Mouse (Mus musculus) splenic B cell, adult 2 months (primary cell): ENCODE results near the gene Ipo4.
A peak's percentile ranks its signal among the peaks of the same experiment; 100 is the strongest.

ENCODE experiments used
- DNase-seq: peaks from one replicate; pipeline ENCODE4 v3.0.0-alpha.2; 2011; ENCODE audit warnings: low read depth, low spot score
- H3K27me3 ChIP-seq: 2 replicates; pipeline ENCODE4 v1.6.1; 2012; ENCODE audit warnings: mild to moderate bottlenecking, low read length, moderate library complexity, mixed read lengths; ENCODE audit not compliant: control insufficient read depth, poor library complexity, insufficient read depth, severe bottlenecking
- H3K36me3 ChIP-seq: 2 replicates; pipeline ENCODE4 v1.6.1; 2012; ENCODE audit warnings: mild to moderate bottlenecking, low read length, moderate library complexity, mixed read lengths; ENCODE audit not compliant: control insufficient read depth, poor library complexity, insufficient read depth, severe bottlenecking

Ipo4 gene

DNA sequence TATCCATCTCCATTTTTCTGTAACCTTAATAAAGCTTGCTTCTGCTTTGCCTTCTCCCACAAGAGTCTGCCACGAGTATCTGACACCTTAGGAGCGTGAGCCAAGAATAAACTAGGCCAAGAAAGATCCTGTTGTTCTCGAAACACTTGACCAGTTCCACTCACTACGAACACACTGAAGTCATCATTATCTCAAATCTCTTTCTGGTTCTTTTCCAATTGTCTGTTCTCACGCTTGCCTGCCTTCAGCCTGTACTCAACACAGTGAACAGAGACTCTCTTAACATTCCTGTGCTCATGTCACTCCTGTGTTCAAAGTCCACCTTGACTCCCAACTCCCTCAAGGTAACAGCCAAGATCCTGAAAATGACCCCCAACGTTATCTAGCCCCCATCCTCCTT, 22.4 kb downstream of the Ipo4 start:
- peaks cover 4% of the 10 kb centered on the region; the same call in 1 of the 2 replicates for H3K36me3 ChIP-seq
- no peaks in the 10 kb centered on the region for H3K27me3 ChIP-seq
- DNase-seq: no peak

DNA sequence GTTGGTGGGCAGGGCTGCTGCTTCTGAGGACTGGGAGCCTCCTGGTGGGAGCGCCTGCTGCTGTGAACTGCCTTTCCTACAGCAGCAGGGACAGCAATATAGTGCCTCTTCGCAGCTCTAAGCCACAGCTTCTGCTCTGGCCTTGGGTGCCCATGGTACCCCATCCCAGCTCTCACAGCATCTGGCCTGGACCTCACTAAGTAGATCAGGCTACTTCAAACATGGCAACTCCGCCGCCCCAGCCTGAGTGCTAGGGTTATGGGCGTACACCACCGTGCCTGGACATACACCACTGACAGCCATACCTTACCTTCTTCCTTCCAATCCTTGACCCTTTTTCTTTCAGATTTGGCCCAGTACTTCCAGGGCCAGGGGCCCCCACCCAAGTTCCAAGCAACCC, 27.4 kb downstream of the Ipo4 start:
- DNase-seq: no peak
- Histone ChIP-seq H3K27me3 (no peaks in the 10 kb centered on the region), H3K36me3 (peaks cover 14% of the 10 kb centered on the region)

DNA sequence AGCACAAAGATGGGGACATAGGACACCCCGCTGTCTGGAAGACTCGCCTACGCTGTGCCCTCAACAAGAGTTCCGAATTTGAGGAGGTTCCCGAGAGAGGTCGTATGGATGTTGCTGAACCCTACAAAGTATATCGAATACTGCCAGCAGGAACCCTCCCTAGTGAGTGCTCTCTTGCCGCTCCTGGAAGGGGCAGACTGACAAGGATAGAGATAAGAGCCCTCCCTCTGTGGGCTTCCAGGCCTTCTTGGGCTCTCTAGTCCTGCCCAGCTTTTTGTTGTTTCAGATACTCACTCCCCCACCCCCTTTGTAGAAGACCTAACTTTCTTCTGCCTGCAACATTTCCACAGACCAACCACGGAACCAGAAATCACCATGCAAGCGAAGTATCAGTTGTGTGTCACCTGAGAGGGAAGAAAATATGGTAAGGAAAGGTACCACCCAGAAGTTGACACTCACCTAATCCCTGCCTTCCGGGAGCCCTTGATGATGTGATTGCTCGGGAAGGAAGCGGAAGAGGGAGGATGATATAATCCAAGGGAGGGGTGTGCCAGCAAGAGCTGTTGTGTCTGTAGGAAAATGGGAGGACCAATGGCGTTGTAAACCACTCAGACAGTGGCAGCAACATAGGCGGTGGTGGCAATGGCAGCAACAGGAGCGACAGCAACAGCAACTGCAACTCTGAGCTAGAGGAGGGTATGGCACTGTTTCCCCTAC, 29.9 kb downstream of the Ipo4 start:
- peaks cover 20% of the 10 kb centered on the region for H3K36me3 ChIP-seq
- no peaks in the 10 kb centered on the region for H3K27me3 ChIP-seq
- DNase-seq: no peak

GRCm38 (mm10) chr14:55604823-55605222, 30.9 kb downstream of the Ipo4 start:
- H3K36me3 ChIP-seq: peaks cover 20% of the 10 kb centered on the region
- no peak for DNase-seq
- H3K27me3 ChIP-seq: no peaks in the 10 kb centered on the region

DNA sequence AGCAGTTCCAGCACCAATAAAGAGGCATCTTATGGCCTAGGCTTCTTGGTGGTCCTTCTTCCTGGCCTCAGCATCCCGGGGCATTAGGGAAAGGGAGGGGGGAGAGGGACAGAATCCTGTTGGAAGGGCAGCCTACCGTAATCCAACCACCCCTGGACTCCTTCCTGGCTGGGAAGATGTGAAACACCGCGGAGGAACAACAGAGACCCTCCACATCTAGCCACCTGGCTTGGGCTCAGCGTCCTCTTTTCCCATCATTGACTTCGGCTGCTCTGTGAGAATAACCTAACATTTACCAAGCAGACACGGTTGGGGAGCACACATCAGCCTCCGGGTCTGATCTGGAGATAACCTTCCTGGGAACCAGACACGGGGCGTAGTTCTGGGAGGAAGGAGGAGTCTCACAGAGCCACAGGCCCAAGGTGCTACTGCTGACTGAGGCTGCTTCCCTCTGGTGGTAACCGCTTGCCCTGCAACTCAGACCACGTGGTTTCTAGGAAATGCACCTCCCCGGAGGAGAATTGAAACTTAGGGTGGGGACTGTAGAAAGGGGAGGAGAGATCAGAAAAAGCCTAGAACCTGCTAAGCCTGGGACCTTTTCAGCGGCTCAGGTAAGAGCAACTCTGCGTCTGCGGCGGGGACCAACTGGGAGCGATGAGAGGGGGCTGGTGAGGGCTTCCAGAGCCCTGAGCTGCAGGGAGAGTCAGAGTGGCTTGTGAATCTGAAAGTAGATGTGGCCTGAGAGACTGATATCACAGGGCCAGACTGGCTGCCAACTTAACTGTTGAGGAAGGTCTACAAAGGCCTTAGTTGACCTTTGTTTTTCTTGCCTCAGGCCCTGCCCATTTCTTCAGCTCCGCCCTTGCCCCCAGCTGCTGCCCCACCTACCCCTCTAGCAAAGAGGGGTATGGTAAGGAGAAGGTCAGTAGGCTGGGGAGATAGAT, 31.9 kb downstream of the Ipo4 start:
- peaks cover 19% of the 10 kb centered on the region for H3K36me3 ChIP-seq
- DNase-seq: peak; percentile 96

GRCm38 (mm10) chr14:55603271-55603632, 32.5 kb downstream of the Ipo4 start, which contains the start of gene Irf9:
TSS of gene Irf9 (plus strand) at chr14:55603571.
- Histone ChIP-seq H3K27me3 (no peaks in the 10 kb centered on the region), H3K36me3 (peaks cover 20% of the 10 kb centered on the region)
- DNase-seq: no peak

More for the DNA sequence above, 31.9 kb downstream of the Ipo4 start:
- no peaks in the 10 kb centered on the region for H3K27me3 ChIP-seq

DNA sequence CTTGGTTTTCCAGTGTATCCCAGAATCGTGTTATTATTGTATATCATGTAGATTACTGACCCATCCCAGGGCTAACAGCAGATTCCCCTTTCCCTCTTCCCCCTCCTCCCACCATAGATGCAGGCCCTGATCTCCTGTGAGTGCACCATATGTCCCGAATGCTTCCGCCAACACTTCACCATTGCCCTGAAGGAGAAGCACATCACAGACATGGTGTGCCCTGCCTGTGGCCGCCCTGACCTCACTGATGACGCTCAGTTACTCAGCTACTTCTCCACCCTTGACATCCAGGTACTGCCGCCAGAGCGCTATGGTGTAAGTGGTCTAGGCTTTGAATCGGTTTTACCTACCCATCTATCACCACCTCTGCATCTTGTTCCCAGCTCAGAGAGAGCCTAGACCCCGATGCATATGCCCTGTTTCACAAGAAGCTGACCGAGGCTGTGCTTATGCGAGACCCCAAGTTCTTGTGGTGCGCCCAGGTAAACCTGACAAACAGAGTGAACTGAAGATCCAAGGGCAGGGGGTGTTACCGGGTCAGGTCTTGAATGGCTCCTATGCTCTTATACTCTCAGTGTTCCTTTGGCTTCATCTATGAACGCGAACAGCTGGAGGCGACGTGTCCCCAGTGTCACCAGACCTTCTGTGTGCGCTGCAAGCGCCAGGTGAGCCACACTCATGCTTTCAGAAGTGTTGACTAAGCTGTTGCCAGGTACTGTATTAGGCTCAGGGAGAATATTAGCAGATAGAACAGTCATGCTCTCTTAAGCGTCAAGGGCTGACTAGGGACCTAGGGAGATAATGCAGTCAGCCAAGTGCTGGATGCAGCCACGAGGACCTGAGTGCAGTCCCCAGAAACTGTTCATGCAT, 37.0 kb downstream of the Ipo4 start:
- H3K36me3 ChIP-seq: peaks cover 18% of the 10 kb centered on the region
- no peaks in the 10 kb centered on the region for H3K27me3 ChIP-seq
- DNase-seq: no peak

DNA sequence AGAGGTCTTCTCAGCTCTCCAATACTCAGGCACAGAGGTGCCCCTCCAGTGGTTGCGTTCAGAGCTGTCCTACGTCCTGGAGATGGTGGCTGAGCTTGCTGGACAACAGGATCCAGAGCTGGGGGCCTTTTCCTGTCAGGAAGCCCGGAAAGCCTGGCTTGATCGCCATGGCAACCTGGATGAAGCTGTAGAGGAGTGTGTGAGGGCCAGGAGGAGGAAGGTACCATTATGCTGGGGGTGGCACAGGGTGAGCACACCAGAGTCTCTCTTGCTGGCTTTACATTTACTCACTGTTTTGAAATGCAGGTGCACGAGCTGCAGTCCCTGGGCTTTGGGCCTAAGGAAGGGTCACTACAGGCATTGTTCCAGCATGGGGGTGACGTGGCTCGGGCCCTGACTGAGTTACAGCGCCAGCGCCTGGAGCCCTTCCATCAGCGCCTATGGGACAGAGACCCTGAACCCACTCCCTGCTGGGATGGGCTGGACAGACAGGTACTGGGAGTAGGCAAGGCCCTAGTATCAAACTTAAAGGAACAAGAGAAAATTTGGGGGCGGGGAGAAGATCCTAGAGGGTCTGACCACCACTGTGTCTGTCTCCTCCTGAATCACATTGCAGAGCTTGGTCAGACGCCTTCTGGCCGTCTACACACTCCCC, 39.6 kb downstream of the Ipo4 start:
- no peaks in the 10 kb centered on the region for H3K27me3 ChIP-seq
- DNase-seq: no peak
- H3K36me3 ChIP-seq: peaks cover 12% of the 10 kb centered on the region

DNA sequence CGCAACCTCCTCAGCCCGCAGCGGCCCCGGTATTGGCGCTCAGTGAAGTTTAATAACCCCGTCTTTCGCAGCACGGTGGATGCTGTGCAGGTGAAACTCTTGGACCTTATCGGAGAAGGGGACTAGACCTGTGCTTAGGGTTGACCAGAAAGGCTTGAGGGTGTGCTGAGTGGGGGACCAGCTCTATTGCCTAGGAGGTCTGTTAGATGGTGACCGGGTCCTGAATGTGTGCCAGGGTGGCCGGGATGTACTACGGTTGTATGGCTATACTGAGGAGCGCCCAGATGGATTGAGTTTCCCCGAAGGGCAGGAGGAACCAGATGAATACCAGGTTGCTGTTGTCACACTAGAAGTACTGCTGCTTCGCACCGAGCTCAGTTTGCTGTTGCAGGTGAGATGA, 43.5 kb downstream of the Ipo4 start:
- Histone ChIP-seq H3K27me3 (no peaks in the 10 kb centered on the region), H3K36me3 (peaks cover 7% of the 10 kb centered on the region)
- DNase-seq: no peak

DNA sequence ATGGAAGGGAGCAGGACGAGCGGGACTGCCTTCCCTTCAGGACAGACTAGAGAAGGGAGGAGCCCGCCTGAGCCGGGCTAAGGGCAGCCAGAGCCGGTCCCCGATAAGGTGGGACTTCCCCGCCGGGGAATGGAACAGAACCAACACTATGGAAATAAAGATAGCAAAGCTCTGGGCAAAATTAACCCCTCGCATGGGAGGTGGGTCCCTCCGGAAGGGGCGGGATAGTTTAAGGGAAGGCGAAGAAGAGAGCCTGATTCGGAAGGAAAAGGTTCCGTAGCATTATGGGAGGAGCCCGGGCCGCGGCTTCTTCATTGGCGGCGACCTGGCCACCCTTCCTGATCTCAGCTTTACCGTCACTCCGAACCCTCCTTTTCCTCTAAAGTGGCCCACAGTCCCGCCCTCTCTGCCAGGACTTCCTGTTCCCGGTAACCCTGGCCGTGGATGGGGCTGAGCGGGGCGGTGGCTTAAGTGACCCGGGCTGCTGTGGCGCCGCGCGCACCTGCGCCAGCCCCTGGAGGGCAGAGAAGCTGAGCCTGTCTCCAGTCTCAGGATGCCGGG, 44.3 kb downstream of the Ipo4 start, which contains the start of gene Rnf31:
Gene Rnf31, plus strand, starts transcription at position 378 of the 561 bp plus-strand sequence.
- H3K27me3 ChIP-seq: no peaks in the 10 kb centered on the region
- peaks cover 5% of the 10 kb centered on the region; the same call in 1 of the 2 replicates for H3K36me3 ChIP-seq
- DNase-seq: peak; percentile 90

DNA sequence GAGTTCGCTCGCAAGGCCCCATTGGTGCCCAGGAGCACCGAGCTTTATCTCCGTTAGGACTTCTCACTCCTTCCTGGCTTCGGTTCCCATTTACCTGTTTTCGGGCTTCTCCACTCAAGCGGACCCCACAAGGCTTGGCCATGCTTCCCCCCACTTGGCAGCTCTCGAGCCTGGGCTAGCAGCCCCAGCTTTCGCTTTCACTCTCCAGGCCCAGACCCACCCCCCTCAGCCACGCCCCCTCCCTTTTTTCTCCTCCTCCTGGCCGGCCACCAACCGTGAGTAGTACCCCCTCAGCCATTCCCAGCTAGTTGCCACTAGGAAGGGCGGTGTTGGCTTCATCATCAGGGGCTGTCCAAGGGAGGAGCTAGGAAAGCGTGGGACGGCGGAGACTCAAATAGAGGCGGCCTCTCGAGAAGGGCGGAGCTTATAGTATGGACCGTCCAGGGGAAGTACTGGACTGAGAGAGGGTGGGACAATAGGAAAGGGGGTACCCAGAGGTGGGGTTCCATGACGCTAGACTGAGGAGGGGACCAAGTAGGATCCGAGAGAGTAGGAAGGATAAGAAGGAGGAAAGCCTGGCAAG, 44.9 kb downstream of the Ipo4 start, which contains the start of gene Psme2:
Gene Psme2, minus strand, starts transcription at position 366 of the 583 bp plus-strand sequence.
- no peaks in the 10 kb centered on the region for H3K27me3 ChIP-seq
- peak; percentile 92 for DNase-seq
- H3K36me3 ChIP-seq: peaks cover 3% of the 10 kb centered on the region; the same call in 1 of the 2 replicates

GRCm38 (mm10) chr14:55589771-55590448, 45.8 kb downstream of the Ipo4 start:
- peak; percentile 69 for DNase-seq
- H3K36me3 ChIP-seq: peaks cover 3% of the 10 kb centered on the region; the same call in 1 of the 2 replicates

DNA sequence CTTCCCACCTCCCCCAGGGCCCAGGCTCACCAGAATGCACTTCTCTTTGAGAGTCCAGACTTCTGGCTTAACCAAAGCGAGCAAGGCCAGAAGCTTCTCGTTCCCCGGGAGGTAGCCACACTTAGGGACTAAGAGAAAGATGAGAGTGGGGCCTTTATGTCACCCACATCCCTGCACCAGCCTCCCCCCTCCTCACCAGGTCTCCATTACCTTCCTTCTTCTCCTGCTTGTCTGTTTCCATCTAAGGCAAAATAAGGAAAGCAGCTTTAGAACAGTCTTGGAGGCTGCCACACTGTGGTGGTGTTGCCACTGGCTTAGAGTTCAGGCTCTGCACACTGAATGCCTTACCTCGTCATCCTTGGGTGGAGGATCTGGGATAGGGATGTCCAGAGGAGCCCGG, 46.5 kb downstream of the Ipo4 start:
- DNase-seq: no peak
- H3K36me3 ChIP-seq: no peaks in the 10 kb centered on the region; the same call in 1 of the 2 replicates
- no peaks in the 10 kb centered on the region for H3K27me3 ChIP-seq

More at GRCm38 (mm10) chr14:55589771-55590448, 45.8 kb downstream of the Ipo4 start:
- no peaks in the 10 kb centered on the region for H3K27me3 ChIP-seq
